Mouse (Mus musculus) hematopoietic stem cell, adult 5-6 weeks (primary cell): ENCODE measurements around the gene Rela. TPM values are rescaled to one million over a fixed set of nuclear protein-coding genes. Genes with fewer than 3 reads are reported as not detected.
"Not testable (repeated sequence)": the region's sequence is repeated elsewhere in the genome, so short reads cannot be mapped to it uniquely, and the experiment has no call there.

Source experiments
- ATAC-seq, 2 experiments: fragments of 125-278 bp in 1 of 2; replicated peaks in 1 of 2; 2 replicates each; pipeline ENCODE4 v1.8.0; 2016 to 2017; ENCODE audit warnings: inconsistent platforms in 2 of 2, mild to moderate bottlenecking in 2 of 2, moderate number of reproducible peaks in 2 of 2, low read depth in 1 of 2, moderate TSS enrichment in 1 of 2; ENCODE audit not compliant: low FRiP score in 2 of 2, poor library complexity in 2 of 2, severe bottlenecking in 2 of 2, insufficient read depth in 1 of 2, low TSS enrichment in 1 of 2
- total RNA-seq: library from RNA; stranded (forward); fragments of 172-1452, 232-1000 nt; gene quantifications from 2 replicates; pipeline ENCODE4 v1.2.3, GENCODE M21; 2017

Gene Rela
- total RNA-seq, 1 experiment from 2014 or later = 74.6 TPM

GRCm38 (mm10) chr19:5653969-5654719 is 16.9 kb downstream of the Rela start:
- ATAC-seq = no peak

GRCm38 (mm10) chr19:5654720-5655298 is 17.5 kb downstream of the Rela start:
- ATAC-seq = no peak

GRCm38 (mm10) chr19:5660942-5661751 is 23.9 kb downstream of the Rela start:
- peak; percentile 56 to 61 for ATAC-seq

- no peak for ATAC-seq
Observed at GRCm38 (mm10) chr19:5662310-5662709, 25.0 kb downstream of the Rela start.

GRCm38 (mm10) chr19:5662981-5663913 is 26.0 kb downstream of the Rela start, which contains the start of gene Sipa1:
TSS of gene Sipa1 (minus strand) at chr19:5663707.
- ATAC-seq = peak; percentile 83 to 89

GRCm38 (mm10) chr19:5664669-5665257 is 27.5 kb downstream of the Rela start:
- no peak for ATAC-seq

GRCm38 (mm10) chr19:5665465-5665864 is 28.2 kb downstream of the Rela start:
- ATAC-seq = no peak

GRCm38 (mm10) chr19:5666386-5666785 is 29.1 kb downstream of the Rela start:
- ATAC-seq = no peak

- no peak for ATAC-seq
Observed at GRCm38 (mm10) chr19:5668372-5668771, 31.1 kb downstream of the Rela start.

GRCm38 (mm10) chr19:5680432-5680831 is 43.1 kb downstream of the Rela start:
- ATAC-seq = no peak

- no peak for ATAC-seq
Observed at GRCm38 (mm10) chr19:5684236-5684635, 47.0 kb downstream of the Rela start.

GRCm38 (mm10) chr19:5684985-5685384 is 47.7 kb downstream of the Rela start:
- no peak for ATAC-seq

- no peak for ATAC-seq
Observed at GRCm38 (mm10) chr19:5685431-5685830, 48.1 kb downstream of the Rela start.

GRCm38 (mm10) chr19:5685861-5686260 is 48.6 kb downstream of the Rela start:
- no peak for ATAC-seq

- ATAC-seq = no peak
Observed at GRCm38 (mm10) chr19:5686437-5686836, 49.2 kb downstream of the Rela start.

- not testable (repeated sequence) for ATAC-seq
Observed at GRCm38 (mm10) chr19:5686954-5687353, 49.7 kb downstream of the Rela start.

- ATAC-seq = no peak
Observed at GRCm38 (mm10) chr19:5687738-5688137, 50.5 kb downstream of the Rela start.
